Mouse (Mus musculus): ENCODE results near the gene Cx3cr1.

- TF ChIP-seq POLR2A (IDR thresholded peaks at IDR 0.05; ENCODE audit: insufficient read depth, low read length) (no peak), CTCF (IDR thresholded peaks at IDR 0.05; ENCODE audit: low read depth, low read length) (no peak)
These were observed 90.8 kb downstream of the Cx3cr1 start for GRCm38 (mm10) chr9:119978811-119979441.
